Mouse (Mus musculus) liver, postnatal 0 days (tissue): ENCODE measurements around the gene Naa25. TPM values are rescaled to one million over a fixed set of nuclear protein-coding genes. Genes with fewer than 3 reads are reported as not detected.

Source experiments
- ATAC-seq: fragments of 200-750 bp; cut with Nextera tagmentation; 2 replicates; pipeline ENCODE4 v1.8.0; 2017; ENCODE audit warnings: mild to moderate bottlenecking, moderate library complexity
- DNase-seq: peaks from one replicate; pipeline ENCODE4 v3.0.0-alpha.2; 2016
- H3K27ac ChIP-seq: fragments of 300-500 bp; sonication (generic); 2 replicates; pipeline ENCODE4 v1.5.1; 2014; ENCODE audit warnings: antibody characterized with exemption, moderate library complexity, mild to moderate bottlenecking, low read depth
- H3K27me3 ChIP-seq: fragments of 300-500 bp; sonication (generic); 2 replicates; pipeline ENCODE4 v1.6.1; 2014; ENCODE audit warnings: low read length, control low read depth, mixed read lengths; ENCODE audit not compliant: insufficient read depth
- H3K36me3 ChIP-seq: fragments of 300-500 bp; sonication (generic); replicated peaks from 2 replicates; pipeline ENCODE4 v1.6.1; 2014; ENCODE audit warnings: mild to moderate bottlenecking, control low read depth, low read length, moderate library complexity, mixed read lengths; ENCODE audit not compliant: insufficient read depth
- H3K4me1 ChIP-seq: fragments of 300-500 bp; sonication (generic); 2 replicates; pipeline ENCODE4 v1.6.1; 2014; ENCODE audit warnings: antibody characterized with exemption, mild to moderate bottlenecking, control low read depth; ENCODE audit not compliant: insufficient read depth
- H3K4me2 ChIP-seq: fragments of 300-500 bp; sonication (generic); 2 replicates; pipeline ENCODE4 v1.6.1; 2014; ENCODE audit warnings: low read depth, mild to moderate bottlenecking, low read length, moderate library complexity, mixed read lengths
- H3K4me3 ChIP-seq: fragments of 300-500 bp; sonication (generic); 2 replicates; pipeline ENCODE4 v1.5.1; 2014; ENCODE audit warnings: low read depth, low read length
- H3K9ac ChIP-seq: fragments of 300-500 bp; sonication (generic); replicated peaks from 2 replicates; pipeline ENCODE4 v1.6.1; 2014; ENCODE audit warnings: mild to moderate bottlenecking, moderate library complexity
- H3K9me3 ChIP-seq: fragments of 300-500 bp; sonication (generic); 2 replicates; pipeline ENCODE4 v1.6.1; 2016; ENCODE audit warnings: mild to moderate bottlenecking, control low read depth, low read length, mixed read lengths
- CTCF ChIP-seq: sonication (generic); IDR thresholded peaks from 2 replicates; pipeline ENCODE4 v1.5.1; 2016; ENCODE audit warnings: antibody characterized with exemption, low read depth
- EP300 ChIP-seq: IDR thresholded peaks from 2 replicates; pipeline ENCODE4 v1.6.1; 2016; ENCODE audit warnings: antibody characterized with exemption, low read depth, mild to moderate bottlenecking
- WGBS: fragments of 180-500 bp; shearing (Covaris S2); extraction: QIAGEN DNeasy Blood & Tissue Kit; methylation state at CpG from one replicate; pipeline ENCODE4 v1.1.7; 2014; ENCODE audit not compliant: insufficient replicate concordance; 5-methylcytosine and 5-hydroxymethylcytosine counted together
- polyA plus RNA-seq: library from polyadenylated mRNA; unstranded; fragments of >200 nt; fragmentation: Nextera tagmentation; extraction: Ambion mirVana; gene quantifications from 2 replicates; pipeline ENCODE4 v1.2.1, GENCODE M21; 2015

The Naa25 gene
- polyA plus RNA-seq, 1 experiment from 2014 or later, result 12.9 TPM

DNA sequence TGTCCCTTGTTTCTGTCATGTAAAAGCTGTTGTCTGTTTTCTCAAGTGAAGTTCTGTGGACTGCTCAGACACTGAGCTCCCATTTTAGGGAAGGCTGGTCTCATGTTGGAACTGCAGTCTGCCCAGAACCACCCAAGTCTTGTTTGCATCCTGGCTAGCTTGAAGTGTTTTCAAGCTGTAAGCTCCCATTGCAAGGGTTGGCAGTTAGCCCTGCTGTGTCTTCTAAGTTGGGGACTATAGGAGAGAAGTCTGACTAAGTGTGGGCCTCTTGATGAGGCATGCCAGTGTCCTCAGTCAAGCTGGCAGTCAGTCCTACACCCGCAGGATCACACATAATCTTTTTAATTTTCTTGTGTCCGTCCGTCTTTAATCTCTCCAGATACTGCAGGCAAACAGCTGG, 31.2 kb downstream of the Naa25 start:
- ATAC-seq (no peak), DNase-seq (no peak)
- Histone ChIP-seq H3K4me2 (no peak overlapping the region), H3K4me3 (no peak overlapping the region), H3K27ac (no peak overlapping the region), H3K9me3 (no peaks in the 10 kb centered on the region), H3K27me3 (no peaks in the 10 kb centered on the region), H3K4me1 (no peaks in the 10 kb centered on the region), H3K9ac (no peak overlapping the region), H3K36me3 (peaks cover 93% of the 10 kb centered on the region)
- no peak for TF ChIP-seq EP300
- no peak for TF ChIP-seq CTCF
- WGBS, result 86% methylated on average over 3 of the region's 3 CpGs

DNA sequence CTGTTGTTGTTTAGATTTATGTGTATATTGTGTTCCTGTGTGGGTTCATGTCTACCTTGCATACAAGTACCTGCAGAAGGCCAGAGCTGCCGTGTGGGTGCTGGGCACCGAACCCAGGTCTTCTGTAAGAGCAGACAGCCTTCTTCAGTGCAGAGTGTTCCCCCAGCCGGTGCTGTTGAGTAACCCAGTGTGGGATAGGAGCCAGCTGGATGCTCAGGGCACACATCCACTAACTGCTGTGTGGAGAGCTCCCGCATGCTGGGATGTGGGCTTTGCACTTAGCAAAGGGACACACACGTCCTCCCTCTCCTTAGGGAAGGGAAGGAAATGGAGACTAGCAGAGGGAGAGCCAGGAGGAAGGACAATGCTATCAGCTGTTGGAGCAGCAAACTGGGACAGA, 40.4 kb downstream of the Naa25 start:
- Histone ChIP-seq H3K4me1 (0 out of 2 replicates have a peak, but pooled peaks cover 3% of the 10 kb centered on the region), H3K4me3 (no peak overlapping the region), H3K9ac (no peak overlapping the region), H3K9me3 (no peaks in the 10 kb centered on the region), H3K27ac (no peak overlapping the region), H3K36me3 (peaks cover 78% of the 10 kb centered on the region), H3K27me3 (no peaks in the 10 kb centered on the region), H3K4me2 (no peak overlapping the region)
- 64% methylated on average over 5 of the region's 5 CpGs for WGBS
- no peak for TF ChIP-seq CTCF
- TF ChIP-seq EP300, result no peak
- ATAC-seq, result peak; percentile 76
- peak; percentile 58 for DNase-seq

DNA sequence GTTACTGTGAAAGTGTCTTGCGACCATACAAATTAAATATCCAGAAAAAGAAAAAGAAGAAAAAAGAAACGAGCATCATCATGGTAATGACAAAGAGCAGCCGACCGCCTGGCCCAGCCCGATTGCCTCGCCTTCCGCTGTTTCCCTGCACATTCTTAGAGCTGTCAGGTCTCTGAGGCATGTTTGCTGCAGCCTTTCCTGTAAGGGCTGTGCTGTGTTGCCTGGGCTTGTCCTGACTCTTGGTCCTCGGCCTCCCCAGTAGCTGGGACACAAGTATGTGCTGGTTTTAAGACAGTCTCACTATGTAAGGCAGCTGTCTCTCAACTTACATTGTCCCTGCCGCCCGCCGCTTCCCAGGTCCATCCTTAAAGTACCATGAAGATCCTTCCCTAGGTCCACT, 41.0 kb downstream of the Naa25 start:
- peaks cover 78% of the 10 kb centered on the region for H3K36me3 ChIP-seq
- DNase-seq (no peak), ATAC-seq (no peak)
- no peaks in the 10 kb centered on the region for H3K27me3 ChIP-seq
- TF ChIP-seq CTCF (no peak), EP300 (no peak)
- no peak overlapping the region for H3K9ac ChIP-seq
- H3K4me2 ChIP-seq, result no peak overlapping the region
- 0 out of 2 replicates have a peak, but pooled peaks cover 3% of the 10 kb centered on the region for H3K4me1 ChIP-seq
- H3K9me3 ChIP-seq, result no peaks in the 10 kb centered on the region
- H3K4me3 ChIP-seq, result no peak overlapping the region
- no peak overlapping the region for H3K27ac ChIP-seq
- 92% methylated on average over 11 of the region's 11 CpGs for WGBS

DNA sequence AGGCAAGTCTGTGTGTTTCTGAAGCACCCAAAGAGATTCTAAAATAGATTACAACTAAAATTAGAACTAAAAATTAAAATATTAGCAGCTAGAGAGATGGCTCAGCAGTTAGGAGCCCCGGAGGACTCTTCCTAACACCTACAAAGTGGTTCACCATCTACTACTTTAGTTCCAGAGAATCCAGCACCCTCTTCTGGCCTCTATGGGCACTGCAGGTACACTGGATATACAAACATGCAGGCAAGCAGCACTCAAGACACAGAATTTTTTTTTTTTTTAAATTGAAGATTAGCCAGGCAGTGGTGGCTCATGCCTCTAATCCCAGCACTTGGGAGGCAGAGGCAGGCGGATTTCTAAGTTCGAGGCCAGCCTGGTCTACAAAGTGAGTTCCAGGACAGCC, 45.8 kb downstream of the Naa25 start:
- Histone ChIP-seq H3K4me3 (no peak overlapping the region), H3K27ac (no peak overlapping the region), H3K4me1 (no peaks in the 10 kb centered on the region), H3K9me3 (no peaks in the 10 kb centered on the region), H3K27me3 (no peaks in the 10 kb centered on the region), H3K4me2 (no peak overlapping the region), H3K36me3 (peaks cover 84% of the 10 kb centered on the region), H3K9ac (no peak overlapping the region)
- WGBS, result 84% methylated on average over 3 of the region's 3 CpGs
- peak; percentile 65 for TF ChIP-seq CTCF
- no peak for TF ChIP-seq EP300
- ATAC-seq, result no peak
- peak; percentile 67 for DNase-seq

DNA sequence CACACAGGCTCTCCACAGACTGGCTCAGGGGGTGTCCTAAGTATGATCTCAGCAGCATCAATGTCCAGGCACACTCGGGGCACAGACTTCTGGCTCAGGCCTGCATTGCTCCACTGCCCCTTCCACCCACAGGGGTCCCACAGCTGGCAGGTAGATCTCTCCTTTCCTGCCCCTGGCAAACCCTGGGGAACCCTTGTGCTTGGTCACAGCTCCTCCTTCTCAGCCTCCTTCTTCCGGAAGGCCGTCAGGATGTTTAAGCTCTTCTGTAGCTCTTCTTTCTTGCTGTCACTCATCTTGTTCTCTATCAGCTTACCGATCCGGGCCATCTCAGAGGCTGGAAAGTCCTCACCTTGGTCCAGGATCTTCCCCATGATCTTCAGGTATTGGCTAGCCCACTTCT, 47.1 kb downstream of the Naa25 start:
- H3K36me3 ChIP-seq, result peaks cover 82% of the 10 kb centered on the region
- no peaks in the 10 kb centered on the region for H3K27me3 ChIP-seq
- DNase-seq (no peak), ATAC-seq (no peak)
- WGBS, result 89% methylated on average over 5 of the region's 5 CpGs
- no peak overlapping the region for H3K4me2 ChIP-seq
- H3K27ac ChIP-seq, result no peak overlapping the region
- no peaks in the 10 kb centered on the region for H3K4me1 ChIP-seq
- no peak overlapping the region for H3K4me3 ChIP-seq
- H3K9ac ChIP-seq, result no peak overlapping the region
- TF ChIP-seq EP300 (no peak), CTCF (no peak)
- no peaks in the 10 kb centered on the region for H3K9me3 ChIP-seq

DNA sequence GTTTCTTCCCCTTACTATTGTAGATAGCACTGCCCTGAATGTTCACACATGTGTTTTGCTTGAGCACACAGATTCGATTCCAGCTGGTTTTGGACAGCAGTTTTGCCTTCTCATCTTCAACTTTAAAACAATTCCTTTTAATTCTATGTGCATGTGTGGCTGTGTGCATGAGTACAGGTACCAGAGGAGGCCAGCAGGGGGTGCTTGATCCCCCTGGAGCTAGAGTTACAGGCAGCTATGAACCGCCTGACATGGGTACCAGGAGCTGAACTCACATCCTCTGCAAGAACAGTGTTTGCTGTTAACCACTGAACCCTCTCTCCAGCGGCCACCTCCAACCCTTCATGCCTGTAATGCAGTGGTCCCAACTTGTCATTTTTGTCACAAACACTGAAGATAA, 50.7 kb downstream of the Naa25 start:
- H3K9me3 ChIP-seq, result no peaks in the 10 kb centered on the region
- H3K4me3 ChIP-seq, result no peak overlapping the region
- H3K27me3 ChIP-seq, result no peaks in the 10 kb centered on the region
- ATAC-seq, result no peak
- H3K36me3 ChIP-seq, result peaks cover 57% of the 10 kb centered on the region
- DNase-seq, result no peak
- no peak overlapping the region for H3K9ac ChIP-seq
- no peak overlapping the region for H3K4me2 ChIP-seq
- WGBS, result 92% methylated on average over 3 of the region's 3 CpGs
- no peak overlapping the region for H3K27ac ChIP-seq
- no peak for TF ChIP-seq EP300
- TF ChIP-seq CTCF, result peak; percentile 55
- peaks cover 17% of the 10 kb centered on the region for H3K4me1 ChIP-seq

DNA sequence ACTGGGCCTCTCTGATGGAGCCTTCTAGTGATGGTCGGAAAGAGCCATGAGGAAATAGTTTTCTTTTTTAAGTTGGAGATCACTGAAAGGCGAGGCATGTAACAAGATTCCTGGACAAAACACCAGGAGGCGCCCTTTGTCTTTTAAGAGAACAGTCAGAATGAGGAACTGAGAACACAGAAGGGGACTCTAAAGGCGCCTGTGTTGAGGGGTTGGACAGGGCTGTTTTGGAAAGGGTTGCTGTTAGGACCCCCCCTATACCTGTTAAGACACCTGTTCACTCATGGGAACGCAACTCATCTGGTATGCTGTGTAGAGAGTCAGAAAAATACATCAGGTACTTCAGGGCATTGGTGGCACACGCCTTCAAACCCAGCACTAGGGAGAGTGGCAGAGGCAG, 52.2 kb downstream of the Naa25 start:
- 39% methylated on average over 6 of the region's 6 CpGs for WGBS
- TF ChIP-seq CTCF (peak; percentile 71), EP300 (no peak)
- ATAC-seq (no peak), DNase-seq (peak; percentile 79)
- Histone ChIP-seq H3K27me3 (no peaks in the 10 kb centered on the region), H3K36me3 (peaks cover 44% of the 10 kb centered on the region), H3K27ac (0 out of 2 replicates have a peak overlapping the region, but pooled peaks have one; percentile 16), H3K4me1 (peaks cover 23% of the 10 kb centered on the region), H3K4me2 (peak overlapping the region; percentile 96; the same call in 1 of the 2 replicates), H3K9me3 (no peaks in the 10 kb centered on the region), H3K9ac (no peak overlapping the region), H3K4me3 (no peak overlapping the region)
